ENCODE assay signal across 8 mouse cellular contexts in genomic region chr11:61578541-61578982, GRCm38 (mm10). TPM values are rescaled to one million over a fixed set of nuclear protein-coding genes. Genes with fewer than 3 reads are reported as not detected.
A peak's percentile ranks its signal among the peaks of the same experiment; 100 is the strongest.
DNase-seq lines count a peak whose midpoint lies in the region; ATAC-seq and TF ChIP-seq lines count a peak whose summit lies in the region.

No protein-coding gene starts in this region.

- in situ Hi-C loops in ES-E14 (cut with MboI; ENCODE audit: low sequenced_read_pairs in 2 of 2, unreplicated experiment in 2 of 2): no loop called here

- peaks cover 9 to 13% of the 10 kb centered on the region in 2 experiments for H3K4me1 ChIP-seq in ES-E14 (ENCODE audit: control insufficient read depth in 2 of 2, insufficient read depth in 2 of 2, low read length in 2 of 2, poor library complexity in 1 of 2)
- H3K4me1 ChIP-seq in forebrain, embryonic 14.5 days (ENCODE audit: control insufficient read depth, insufficient read depth, low read length): peaks cover 15% of the 10 kb centered on the region
- peaks cover 19% of the 10 kb centered on the region for H3K4me1 ChIP-seq in liver, embryonic 13.5 days (replicated peaks)
- 0 out of 2 replicates have a peak, but pooled peaks cover 9% of the 10 kb centered on the region for H3K4me1 ChIP-seq in stomach, embryonic 16.5 days (ENCODE audit: control insufficient read depth, insufficient read depth, low read length)

- peak; percentile 35 for ATAC-seq in forebrain, embryonic 14.5 days
- ATAC-seq in liver, embryonic 13.5 days (ENCODE audit: low read depth): no peak
- ATAC-seq in stomach, embryonic 16.5 days (ENCODE audit: insufficient read depth, low FRiP score): peak; percentile 28; the same call in 1 of the 2 replicates
- ATAC-seq in inflammation-experienced regulatory T-cells, adult 6 months: no peak

- H3K36me3 ChIP-seq in ES-E14 (ENCODE audit: control insufficient read depth, insufficient read depth, low read length, poor library complexity, severe bottlenecking): no peaks in the 10 kb centered on the region
- no peaks in the 10 kb centered on the region for H3K36me3 ChIP-seq in forebrain, embryonic 14.5 days (ENCODE audit: control insufficient read depth, insufficient read depth, low read length)
- no peaks in the 10 kb centered on the region for H3K36me3 ChIP-seq in liver, embryonic 13.5 days
- H3K36me3 ChIP-seq in stomach, embryonic 16.5 days (ENCODE audit: control insufficient read depth, insufficient read depth, low read length): no peaks in the 10 kb centered on the region

- peak overlapping the region; percentile 89 to 99 for H3K4me3 ChIP-seq in ES-E14 (ENCODE audit: insufficient read depth in 1 of 2, low read depth in 1 of 2, low read length in 2 of 2, poor library complexity in 1 of 2, severe bottlenecking in 1 of 2)
- peak overlapping the region; percentile 81 for H3K4me3 ChIP-seq in forebrain, embryonic 14.5 days (ENCODE audit: low read depth, low read length)
- peak overlapping the region; percentile 65 for H3K4me3 ChIP-seq in liver, embryonic 13.5 days (replicated peaks)
- H3K4me3 ChIP-seq in stomach, embryonic 16.5 days (replicated peaks; ENCODE audit: low read length): peak overlapping the region; percentile 92

- DNase-seq in heart, adult 8-10 months (ENCODE audit: low spot score): peak; percentile 33
- DNase-seq in heart, postnatal 25 days (ENCODE audit: low spot score): no peak
- peak; percentile 19 for DNase-seq in ES-E14 (ENCODE audit: low read depth, low spot score)
- peak; percentile 27 for DNase-seq in forebrain, embryonic 14.5 days (ENCODE audit: low spot score)
- no peak for DNase-seq in liver, embryonic 13.5 days
- no peak for DNase-seq in right cerebral cortex, postnatal 25 days

- intact Hi-C loops in heart, postnatal 25 days (cut with DNase I): loop anchor here (2.0 to 5.0 kb wide), 2 partner anchors 40 to 46 kb away; no protein-coding TSS in a partner anchor

- peak overlapping the region; percentile 81 for H3K4me2 ChIP-seq in forebrain, embryonic 14.5 days (ENCODE audit: low read length)
- H3K4me2 ChIP-seq in liver, embryonic 13.5 days: peak overlapping the region; percentile 85
- peak overlapping the region; percentile 77 for H3K4me2 ChIP-seq in stomach, embryonic 16.5 days (ENCODE audit: low read depth, low read length)

- peak overlapping the region; percentile 93 for H3K9ac ChIP-seq in ES-E14 (ENCODE audit: insufficient read depth, low read depth, low read length, poor library complexity, severe bottlenecking)
- H3K9ac ChIP-seq in forebrain, embryonic 14.5 days (ENCODE audit: low read length): peak overlapping the region; percentile 94
- H3K9ac ChIP-seq in liver, embryonic 13.5 days: peak overlapping the region; percentile 71
- peak overlapping the region; percentile 93 for H3K9ac ChIP-seq in stomach, embryonic 16.5 days (ENCODE audit: low read length)

- no peaks in the 10 kb centered on the region for H3K9me3 ChIP-seq in ES-E14 (ENCODE audit: control insufficient read depth, insufficient read depth, low read depth, low read length)
- H3K9me3 ChIP-seq in forebrain, embryonic 14.5 days (replicated peaks; ENCODE audit: control insufficient read depth, low read length): no peaks in the 10 kb centered on the region
- no peaks in the 10 kb centered on the region for H3K9me3 ChIP-seq in liver, embryonic 13.5 days (replicated peaks)
- no peaks in the 10 kb centered on the region for H3K9me3 ChIP-seq in stomach, embryonic 16.5 days (replicated peaks; ENCODE audit: control insufficient read depth, low read length)

- whole genome bisulfite sequencing in forebrain, embryonic 14.5 days: under 1% methylated on average over 17 of the region's 17 CpGs
- 3% methylated on average over 17 of the region's 17 CpGs for WGBS in liver, embryonic 13.5 days (ENCODE audit: insufficient replicate concordance)
- 2% methylated on average over 17 of the region's 17 CpGs for WGBS in stomach, embryonic 16.5 days

- H3K27me3 ChIP-seq in forebrain, embryonic 14.5 days (replicated peaks; ENCODE audit: control insufficient read depth, insufficient read depth, low read length): no peaks in the 10 kb centered on the region
- H3K27me3 ChIP-seq in liver, embryonic 13.5 days: peaks cover 53% of the 10 kb centered on the region
- H3K27me3 ChIP-seq in stomach, embryonic 16.5 days (ENCODE audit: control insufficient read depth, insufficient read depth, low read length): no peaks in the 10 kb centered on the region

- peak overlapping the region; percentile 85; the same call in 1 of the 2 replicates for H3K27ac ChIP-seq in ES-E14 (ENCODE audit: insufficient read depth, low read depth, low read length, poor library complexity, severe bottlenecking)
- peak overlapping the region; percentile 87 for H3K27ac ChIP-seq in forebrain, embryonic 14.5 days (ENCODE audit: low read depth, low read length)
- no peak overlapping the region for H3K27ac ChIP-seq in liver, embryonic 13.5 days
- peak overlapping the region; percentile 89 for H3K27ac ChIP-seq in stomach, embryonic 16.5 days (ENCODE audit: low read length)

TF ChIP-seq in ES-E14, 5 proteins besides CTCF, POLR2A, EP300 and RAD21:
- TF ChIP-seq CHD2 (IDR thresholded peaks at IDR 0.05; ENCODE audit: low read depth, low read length) (no peak), HCFC1 (IDR thresholded peaks at IDR 0.05; ENCODE audit: borderline replicate concordance, insufficient read depth, low read length) (no peak), ZNF384 (IDR thresholded peaks at IDR 0.05; ENCODE audit: low read depth, low read length) (no peak), MAFK (IDR thresholded peaks at IDR 0.05; ENCODE audit: insufficient read depth, low read depth, low read length) (no peak), ZC3H11A (IDR thresholded peaks at IDR 0.05; ENCODE audit: borderline replicate concordance, low read depth, low read length) (no peak)

RNA-seq across cellular contexts. Expression of gene Epn2, which starts 0.9 kb away (rescaled TPM):
- total RNA-seq in heart, adult 8-10 months (2022): 10 to 100 TPM; 21.1 to 28.0 (median 23.5) TPM
- total RNA-seq in heart, postnatal 25 days (2021): 10 to 100 TPM; 23.7 to 27.0 TPM
- 29.0 and 33.1 TPM in 2 replicates for total RNA-seq in ES-E14 (2012; rRNA removed)
- polyA plus RNA-seq in forebrain, embryonic 14.5 days (2014; fragmentation: Nextera tagmentation; extraction: Ambion mirVana): 54.3 and 72.2 TPM in 2 replicates
- polyA plus RNA-seq in liver, embryonic 13.5 days (2015; fragmentation: Nextera tagmentation; extraction: Ambion mirVana): 2.5 and 3.1 TPM in 2 replicates
- polyA plus RNA-seq in stomach, embryonic 16.5 days (2015; fragmentation: Nextera tagmentation; extraction: Ambion mirVana): 20.7 and 20.9 TPM in 2 replicates
- polyA plus RNA-seq in inflammation-experienced regulatory T-cells, adult 6 months (2017; shearing (Covaris generic)): under 1 TPM; 0.19 to 0.77 (median 0.30) TPM

Comparison
In these comparisons a context has a peak if more than half of its experiments do, and no peak if none do; other contexts are left out.
1. DNase-seq: peak in heart, adult 8-10 months (single experiment), ES-E14 (single experiment) and forebrain, embryonic 14.5 days (single experiment); none in heart, postnatal 25 days (single experiment), liver, embryonic 13.5 days (single experiment) and right cerebral cortex, postnatal 25 days (single experiment).
2. ATAC-seq: peak in forebrain, embryonic 14.5 days (single experiment) and stomach, embryonic 16.5 days (single experiment); none in liver, embryonic 13.5 days (single experiment) and inflammation-experienced regulatory T-cells, adult 6 months (single experiment).
3. Peak in every context shown above with its lines, with median percentiles within 50 percentile points of each other: H3K4me3 ChIP-seq, H3K9ac ChIP-seq and H3K4me2 ChIP-seq.